Mouse (Mus musculus) CD4-positive, CD25-positive, alpha-beta regulatory T cell, adult 4 months (primary cell): ENCODE measurements around the gene Mrgprf. TPM values are rescaled to one million over a fixed set of nuclear protein-coding genes. Genes with fewer than 3 reads are reported as not detected.
A peak's percentile ranks its signal among the peaks of the same experiment; 100 is the strongest.

Experiments used
- ATAC-seq: one replicate; pipeline ENCODE4 v1.8.0; 2017
- polyA plus RNA-seq, 2 experiments: library from polyadenylated mRNA; unstranded; fragments of 100-300 nt; shearing (Covaris generic); gene quantifications; one replicate each; pipeline ENCODE4 v1.2.1; 2017

The Mrgprf gene
- not detected for polyA plus RNA-seq

DNA sequence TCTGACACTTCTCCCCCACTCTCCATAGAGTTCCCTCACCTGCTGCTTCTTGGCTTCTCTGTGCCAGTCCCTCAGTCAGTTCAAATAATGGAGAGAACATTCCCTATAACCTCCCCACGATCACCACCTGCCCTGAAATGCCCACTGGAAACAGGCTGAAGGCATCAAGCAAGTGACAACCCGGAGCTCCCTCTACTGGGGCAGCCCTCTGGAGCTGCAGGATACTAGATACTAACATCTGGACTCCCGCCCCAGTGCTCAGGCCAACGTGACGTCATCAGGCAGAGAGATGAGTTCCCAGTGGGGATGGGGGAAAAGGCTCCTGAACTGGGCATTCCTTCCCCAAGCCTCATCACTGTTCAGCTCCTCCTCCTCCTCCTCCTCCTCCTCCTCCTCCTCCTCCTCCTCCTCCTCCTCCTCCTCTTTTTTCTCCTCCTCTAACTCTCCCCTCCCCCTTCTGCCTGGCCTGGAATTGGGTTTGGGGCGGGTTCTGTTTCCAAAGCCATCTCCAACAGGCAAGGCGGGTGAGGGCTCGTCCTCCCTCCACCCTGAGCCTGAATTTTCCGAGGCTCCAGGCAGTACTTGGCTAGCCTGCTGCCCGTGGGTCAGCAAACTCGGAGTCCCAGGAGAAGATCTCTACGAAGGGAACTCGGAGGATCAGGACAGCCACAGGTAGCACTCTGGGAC is at the start of gene Mrgprf:
TSS of gene Mrgprf (plus strand) at position 508 of the 687 bp plus-strand sequence.
- ATAC-seq, result no peak

DNA sequence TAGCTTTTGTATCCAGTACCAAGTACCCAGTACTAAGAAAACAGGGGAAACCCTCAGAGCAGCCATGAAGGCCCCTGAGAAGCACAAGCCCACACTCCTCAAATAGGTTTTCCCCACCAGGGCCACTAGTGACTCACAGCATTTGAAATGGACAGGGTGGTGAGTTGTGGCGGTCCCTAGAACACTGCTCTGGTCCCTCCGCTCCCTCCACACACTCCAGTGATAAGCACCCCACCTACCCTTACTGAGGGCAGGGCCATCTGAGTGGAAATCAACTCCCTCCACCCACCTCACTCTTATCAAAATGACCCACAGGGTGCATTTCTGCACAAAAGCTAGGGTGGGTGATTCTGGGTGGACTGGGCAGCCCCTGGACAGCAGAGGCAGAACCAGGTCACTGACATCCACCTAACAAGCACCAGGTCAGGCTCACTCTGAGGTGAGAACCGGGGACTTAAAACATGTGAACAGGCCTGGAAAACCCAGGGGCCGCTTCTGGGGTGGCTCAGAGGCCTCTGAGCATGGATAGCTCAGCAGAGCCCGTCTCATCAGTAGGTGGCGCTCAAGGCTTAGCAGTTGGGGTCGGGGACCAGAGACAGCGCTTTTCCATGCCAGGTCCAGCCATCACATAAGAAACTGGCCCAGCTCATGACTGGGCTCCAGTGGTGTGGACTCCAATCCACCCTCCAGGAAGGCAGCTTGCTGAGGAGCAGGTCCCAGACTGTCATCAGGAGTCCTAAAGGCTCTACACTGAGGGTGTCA is 47.7 kb upstream of the Mrgprf start:
- ATAC-seq, result peak; percentile 45

DNA sequence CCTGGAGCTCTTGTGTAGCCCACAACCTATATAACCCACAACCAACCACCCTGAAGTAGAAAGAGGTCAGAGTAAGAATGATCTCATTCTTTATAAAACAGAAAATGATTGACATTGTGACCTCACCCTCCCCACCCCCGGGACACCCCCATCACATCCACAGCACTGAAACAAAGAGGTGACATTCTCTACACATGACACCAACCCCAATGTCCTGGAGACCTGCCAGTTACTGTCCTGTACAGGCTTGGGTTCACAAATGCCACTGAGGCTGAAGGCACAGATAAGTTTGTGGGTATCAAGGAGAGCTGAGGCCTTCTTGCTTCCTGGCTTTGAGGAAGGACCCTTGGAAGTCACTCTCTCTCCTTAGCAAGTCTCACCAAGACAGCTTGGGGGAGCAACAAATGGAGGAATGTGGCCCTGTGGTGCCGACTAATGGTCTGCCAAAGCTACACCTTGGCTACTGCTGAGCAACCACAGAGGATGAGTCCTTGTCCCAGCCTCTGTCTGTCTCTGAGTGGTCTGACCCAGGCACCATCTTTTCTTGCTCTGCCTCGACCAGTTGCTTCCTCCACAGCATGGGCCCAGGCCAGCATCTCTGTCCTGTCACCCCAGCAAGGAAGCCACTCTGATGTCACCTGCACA is 46.5 kb upstream of the Mrgprf start:
- ATAC-seq, result no peak

DNA sequence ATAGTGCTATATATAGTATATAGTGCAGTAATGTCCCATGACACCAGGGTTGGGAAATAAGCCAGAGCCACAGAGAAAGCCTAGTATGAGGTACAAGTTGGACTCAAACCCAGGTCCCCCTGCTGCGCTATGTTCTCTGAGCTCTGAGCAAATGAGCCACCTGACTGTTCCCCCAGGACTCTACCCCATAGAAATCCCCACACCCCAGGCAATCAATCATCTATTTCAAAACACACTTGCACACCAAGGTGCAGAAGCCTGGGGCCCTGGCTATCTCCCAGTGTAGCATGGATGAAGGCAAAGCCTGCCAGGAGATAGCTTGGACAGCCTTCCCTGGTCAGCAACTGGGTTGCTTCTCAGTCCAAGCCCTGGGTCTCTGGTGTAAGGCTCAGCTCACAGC is 44.5 kb upstream of the Mrgprf start:
- ATAC-seq, result no peak

DNA sequence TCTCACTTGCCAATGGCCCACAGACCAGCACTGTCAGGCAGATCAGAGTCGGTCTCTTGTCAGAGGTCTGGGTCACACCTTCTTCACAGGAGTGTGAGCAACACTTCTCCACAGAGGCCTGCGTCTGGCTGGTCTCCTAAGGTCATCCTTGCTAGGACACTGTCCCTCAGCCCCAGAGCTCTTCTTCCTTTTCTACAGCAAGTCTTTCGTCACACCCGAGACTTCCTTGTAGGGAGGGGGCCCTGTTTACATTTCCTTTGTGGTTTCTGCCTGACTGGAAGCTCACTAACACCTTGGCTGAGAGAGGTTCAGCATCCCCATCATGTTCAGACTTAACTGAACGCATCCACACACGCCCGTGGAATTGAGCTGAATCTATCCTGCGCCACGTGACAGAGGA is 36.4 kb upstream of the Mrgprf start:
- no peak for ATAC-seq

DNA sequence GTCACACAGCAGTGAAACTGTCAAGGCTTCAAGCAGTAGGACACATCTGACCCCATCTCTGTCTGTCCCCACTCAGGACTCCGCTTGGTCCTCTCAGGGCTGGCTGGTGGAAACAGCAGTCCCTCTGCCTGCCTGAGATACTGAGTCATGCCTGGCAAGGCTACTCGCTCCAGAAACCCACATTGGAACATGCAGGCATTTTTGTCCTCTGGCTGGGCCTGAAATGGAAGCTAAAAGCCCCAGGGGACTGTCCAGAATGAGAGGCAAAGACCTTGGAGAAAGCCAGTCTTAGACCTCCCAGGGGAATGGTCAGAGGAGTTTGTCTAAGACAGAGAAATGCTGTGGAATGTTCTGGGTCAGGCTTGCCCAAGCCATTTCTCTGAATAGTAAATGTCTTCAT is 34.6 kb upstream of the Mrgprf start:
- ATAC-seq, result no peak

DNA sequence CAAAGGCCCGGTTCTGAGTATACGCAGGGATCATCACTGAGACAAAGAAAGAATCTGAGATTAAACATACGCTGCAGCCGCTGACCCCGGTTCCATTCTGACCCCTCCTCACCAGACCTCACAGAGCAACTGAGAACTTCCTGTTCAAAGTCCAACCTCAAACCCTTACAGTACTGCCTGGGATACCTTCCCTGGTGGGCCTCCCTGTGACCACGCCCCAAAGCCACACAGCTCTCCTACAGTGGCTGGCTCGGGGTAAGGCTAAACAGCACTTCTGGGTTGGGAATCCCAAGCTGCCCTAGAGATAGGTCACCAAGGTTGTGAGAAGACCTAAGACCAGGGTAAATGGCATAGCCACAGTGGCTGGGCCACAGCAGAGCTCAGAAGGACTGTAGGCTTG is 31.7 kb upstream of the Mrgprf start:
- ATAC-seq, result no peak

DNA sequence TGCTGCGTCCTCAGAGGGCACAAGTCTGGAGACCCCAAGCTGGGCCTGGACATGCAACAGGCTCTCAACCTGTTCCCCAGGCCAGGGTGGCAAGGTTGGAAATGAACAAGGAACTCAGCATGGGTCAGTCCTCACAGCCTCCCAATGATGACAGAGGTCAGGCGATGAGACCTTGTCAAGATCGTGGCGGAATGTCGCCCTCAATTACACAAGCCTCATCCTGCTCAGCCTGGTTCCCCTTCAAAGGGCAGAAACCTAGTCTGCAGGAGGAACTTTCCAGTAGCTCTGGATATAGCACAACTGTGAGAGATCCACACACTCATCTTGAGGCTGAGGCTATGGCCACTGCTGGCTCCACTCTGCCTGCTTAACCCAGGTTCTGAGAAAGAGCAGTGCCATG is 29.7 kb upstream of the Mrgprf start:
- ATAC-seq, result no peak

DNA sequence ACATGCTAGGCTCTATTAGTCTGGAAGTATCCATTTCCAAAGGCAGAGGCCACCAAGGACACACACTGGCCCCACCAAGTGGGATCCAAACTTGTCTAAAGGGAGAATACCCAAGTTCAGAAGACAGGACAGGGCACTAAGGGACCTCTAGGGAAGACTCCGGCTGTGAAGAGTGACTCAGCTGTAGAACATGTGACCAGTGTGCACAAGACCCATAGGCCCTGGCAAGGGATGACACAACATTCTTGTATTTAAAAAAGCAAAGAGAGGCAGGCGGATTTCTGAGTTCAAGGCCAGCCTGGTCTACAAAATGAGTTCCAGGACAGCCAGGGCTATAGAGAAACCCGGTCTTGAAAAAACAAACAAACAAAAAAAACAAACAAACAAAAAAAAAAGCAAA is 25.1 kb upstream of the Mrgprf start:
- no peak for ATAC-seq

DNA sequence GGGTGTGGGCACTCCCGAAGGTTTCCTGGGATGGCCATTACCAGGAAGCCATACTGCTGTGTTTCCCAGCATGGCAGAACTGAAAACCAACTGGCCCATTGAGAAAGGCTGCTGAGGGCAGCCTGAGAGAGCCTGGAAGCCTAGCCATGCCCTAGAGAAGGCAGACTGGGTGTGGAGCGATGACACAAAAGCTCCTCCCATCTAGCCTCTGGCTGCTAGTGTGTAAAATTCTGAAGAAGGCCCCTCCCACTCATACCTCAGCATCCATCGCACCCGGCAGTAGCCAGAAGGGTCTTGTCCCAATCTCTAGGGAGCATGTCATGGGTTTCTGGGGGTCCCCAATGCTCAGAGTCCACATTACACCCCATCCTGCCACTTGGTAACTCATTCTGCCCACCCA is 19.2 kb upstream of the Mrgprf start:
- no peak for ATAC-seq

DNA sequence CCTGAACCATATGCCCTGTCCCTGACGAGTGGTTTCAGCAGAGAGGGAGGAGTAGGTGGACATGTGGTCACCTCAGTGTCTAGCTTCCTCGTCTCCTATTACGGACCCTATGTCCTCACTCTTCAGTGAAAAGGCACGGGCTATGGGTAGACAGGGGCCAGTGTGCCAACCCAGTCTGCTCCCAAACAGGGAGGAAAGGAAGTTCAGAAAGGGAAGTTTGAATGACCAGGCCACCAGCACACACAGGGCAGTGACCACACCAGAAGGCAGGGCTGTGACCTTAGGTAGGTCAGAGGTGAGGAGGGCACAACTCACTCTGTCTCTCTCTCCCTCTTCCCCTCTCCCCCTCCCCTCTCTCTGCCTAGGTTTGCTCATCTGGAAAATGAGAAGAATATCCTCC is 17.6 kb upstream of the Mrgprf start:
- ATAC-seq, result peak; percentile 15

DNA sequence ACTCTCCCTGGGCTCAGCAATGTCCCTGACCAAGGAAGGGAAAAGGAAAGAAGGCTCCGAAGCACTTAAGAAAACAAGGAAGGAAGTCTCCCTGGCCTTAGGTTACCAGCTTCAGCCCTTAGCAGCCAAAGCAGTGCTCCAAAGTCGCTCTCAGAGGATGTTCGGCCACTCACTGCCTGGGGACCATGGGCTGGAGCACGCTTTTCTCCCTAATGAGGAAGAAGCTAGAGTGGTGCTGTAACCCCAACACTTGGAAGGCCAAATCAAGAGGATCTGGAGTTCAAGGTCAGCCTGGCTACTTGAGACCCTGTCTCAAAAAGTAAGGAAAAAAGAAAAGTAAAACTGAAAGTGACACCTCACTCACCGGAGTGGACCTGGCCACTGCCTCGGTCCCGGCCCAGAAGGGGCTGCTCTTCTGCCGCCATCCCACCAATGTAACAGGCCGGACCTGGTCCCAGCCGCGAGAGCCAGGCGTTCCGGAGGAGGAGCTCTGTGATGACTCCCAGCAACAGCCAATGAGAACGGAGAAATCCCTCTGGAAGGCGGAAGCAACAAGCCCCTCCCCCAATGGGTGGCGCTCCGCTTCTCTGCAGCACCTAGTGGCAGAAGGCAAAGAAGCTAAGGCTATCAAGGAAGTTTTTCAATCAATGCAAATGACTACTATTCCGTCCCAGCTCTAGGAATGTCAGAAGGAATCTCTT is 17.0 kb upstream of the Mrgprf start, which contains the start of gene Tpcn2:
TSS of gene Tpcn2 (minus strand) at position 525 of the 701 bp plus-strand sequence.
- peak; percentile 99 for ATAC-seq

DNA sequence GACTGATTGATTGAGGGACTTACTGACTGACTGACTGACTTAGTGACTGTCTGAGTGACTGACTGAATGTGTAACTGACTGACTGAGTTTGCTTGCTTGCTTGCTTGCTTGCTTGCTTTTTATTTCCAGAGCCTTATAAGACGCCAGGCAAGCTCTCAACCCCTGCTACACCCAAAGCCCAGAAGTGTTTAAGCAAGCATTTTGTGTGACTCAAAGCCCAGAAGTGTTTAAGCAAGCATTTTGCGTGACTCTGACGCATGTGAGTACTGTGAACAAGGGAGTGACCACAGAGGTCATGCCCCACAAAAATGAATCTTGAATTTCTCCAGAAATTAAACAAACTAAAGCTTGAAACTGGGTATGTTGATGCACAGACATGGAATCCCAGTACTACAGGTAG is 16.3 kb upstream of the Mrgprf start:
- no peak for ATAC-seq

DNA sequence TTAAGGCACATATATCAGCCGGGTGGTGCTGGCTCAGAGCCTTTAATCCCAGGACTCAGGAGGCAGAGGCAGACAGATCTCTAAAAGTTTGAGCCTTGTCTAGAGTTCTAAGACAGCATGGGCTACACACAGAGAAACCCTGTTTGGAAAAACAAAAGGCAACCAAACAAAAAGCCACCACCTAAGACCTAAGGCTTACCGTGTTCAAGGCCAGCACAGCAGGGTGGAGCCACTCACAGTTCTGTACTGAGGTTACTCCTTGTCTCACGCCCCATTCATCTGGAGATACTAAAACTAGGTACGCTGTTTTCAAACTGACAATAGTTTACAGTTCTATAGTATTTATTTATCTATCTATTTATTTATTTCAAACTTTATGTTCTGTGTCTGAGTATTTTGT is 15.2 kb upstream of the Mrgprf start:
- ATAC-seq, result no peak

DNA sequence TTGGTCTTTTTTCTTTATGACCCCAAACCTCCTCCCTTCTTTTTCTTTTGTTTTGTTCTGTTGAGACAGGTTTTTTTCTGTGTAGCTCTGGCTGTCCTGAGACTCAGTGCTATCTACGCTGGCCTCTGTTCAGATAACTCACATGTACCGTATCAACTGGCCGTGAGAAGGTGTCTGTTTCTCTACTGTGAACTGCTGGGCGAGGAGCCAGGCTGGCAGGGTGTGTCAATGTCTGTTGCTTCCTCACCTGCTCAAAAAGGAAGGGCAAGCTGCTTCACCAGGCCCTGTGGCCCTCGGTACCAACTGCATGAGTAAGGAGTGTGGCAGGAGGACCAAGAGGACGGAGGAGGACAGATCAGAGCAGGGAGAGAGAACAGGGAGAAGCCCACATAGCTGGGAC is 13.2 kb upstream of the Mrgprf start:
- ATAC-seq, result no peak

DNA sequence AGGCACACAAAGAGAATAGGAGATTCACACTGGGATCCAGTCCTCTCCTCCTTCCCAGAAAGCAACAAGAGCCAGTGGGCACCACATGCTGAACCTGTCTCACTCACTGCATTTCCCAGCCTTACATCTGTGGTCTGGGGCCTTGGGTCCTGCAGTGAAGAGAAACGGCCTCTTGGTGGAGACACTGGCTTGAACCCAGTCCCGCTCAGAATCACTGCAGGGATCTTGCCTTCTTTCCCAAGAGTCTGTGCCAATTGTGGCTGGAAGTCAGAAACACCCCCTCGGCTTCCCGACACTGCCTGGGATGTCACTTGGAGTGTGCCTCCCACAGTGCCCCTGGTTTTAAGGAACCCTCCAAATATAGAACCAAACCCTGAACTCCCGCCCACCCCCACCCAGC is 11.3 kb upstream of the Mrgprf start:
- no peak for ATAC-seq

DNA sequence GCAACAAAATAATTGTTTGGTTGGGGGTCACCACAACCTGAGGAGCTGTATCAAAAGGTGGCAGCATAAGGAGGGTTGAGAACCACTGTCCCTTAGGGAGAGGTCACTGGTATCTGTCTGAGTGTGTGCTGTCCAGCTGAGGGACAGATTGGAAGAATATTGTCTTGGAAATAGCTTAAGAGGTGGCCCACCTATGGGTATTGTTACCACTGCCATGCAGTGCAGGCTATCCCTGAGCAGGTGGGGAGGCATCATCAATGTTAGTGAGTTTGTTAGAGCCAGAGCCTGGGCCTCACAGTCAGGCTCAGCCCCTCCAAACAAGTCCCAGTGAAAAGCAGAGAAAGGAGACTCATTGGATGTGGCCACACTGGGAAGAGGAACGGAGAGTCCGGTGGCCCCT is 8.8 kb upstream of the Mrgprf start:
- no peak for ATAC-seq

DNA sequence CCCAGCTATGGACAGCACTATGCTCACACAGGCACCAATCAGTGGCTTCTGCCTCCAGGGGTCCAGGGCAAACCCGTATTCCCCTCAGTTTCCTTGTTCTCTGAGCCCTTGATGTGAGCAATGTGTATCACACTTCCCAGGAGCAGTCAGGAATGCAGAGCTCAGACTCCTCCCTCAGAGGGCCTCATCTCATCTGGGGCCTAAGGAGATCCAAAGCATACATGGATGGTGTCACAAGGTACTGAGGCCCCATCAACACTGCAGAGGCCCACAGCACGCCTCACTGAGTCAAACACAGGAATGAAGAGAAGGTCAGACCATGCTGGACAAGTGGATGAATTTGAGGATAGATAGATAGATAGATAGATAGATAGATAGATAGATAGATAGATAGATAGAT is 7.9 kb upstream of the Mrgprf start:
- ATAC-seq, result no peak

DNA sequence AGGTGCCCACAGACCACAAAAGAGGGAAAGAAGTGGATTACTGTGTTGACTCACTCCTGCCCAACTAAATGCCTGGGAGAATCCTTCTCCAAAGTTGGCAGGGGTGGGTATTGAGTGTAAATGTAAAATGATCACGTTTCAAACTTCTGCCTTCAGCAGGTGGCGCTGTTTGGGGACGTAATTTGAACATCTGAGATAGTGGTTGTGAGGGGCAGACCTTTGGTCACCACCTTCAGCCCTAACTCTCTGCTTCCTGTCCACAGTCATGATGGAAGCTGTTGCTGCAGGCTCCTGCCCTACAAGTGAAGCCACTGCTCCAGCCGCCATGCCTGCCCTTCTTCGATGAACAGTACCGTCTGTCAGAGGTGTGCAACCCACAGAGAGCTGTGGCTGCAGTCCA is 6.8 kb upstream of the Mrgprf start:
- no peak for ATAC-seq

DNA sequence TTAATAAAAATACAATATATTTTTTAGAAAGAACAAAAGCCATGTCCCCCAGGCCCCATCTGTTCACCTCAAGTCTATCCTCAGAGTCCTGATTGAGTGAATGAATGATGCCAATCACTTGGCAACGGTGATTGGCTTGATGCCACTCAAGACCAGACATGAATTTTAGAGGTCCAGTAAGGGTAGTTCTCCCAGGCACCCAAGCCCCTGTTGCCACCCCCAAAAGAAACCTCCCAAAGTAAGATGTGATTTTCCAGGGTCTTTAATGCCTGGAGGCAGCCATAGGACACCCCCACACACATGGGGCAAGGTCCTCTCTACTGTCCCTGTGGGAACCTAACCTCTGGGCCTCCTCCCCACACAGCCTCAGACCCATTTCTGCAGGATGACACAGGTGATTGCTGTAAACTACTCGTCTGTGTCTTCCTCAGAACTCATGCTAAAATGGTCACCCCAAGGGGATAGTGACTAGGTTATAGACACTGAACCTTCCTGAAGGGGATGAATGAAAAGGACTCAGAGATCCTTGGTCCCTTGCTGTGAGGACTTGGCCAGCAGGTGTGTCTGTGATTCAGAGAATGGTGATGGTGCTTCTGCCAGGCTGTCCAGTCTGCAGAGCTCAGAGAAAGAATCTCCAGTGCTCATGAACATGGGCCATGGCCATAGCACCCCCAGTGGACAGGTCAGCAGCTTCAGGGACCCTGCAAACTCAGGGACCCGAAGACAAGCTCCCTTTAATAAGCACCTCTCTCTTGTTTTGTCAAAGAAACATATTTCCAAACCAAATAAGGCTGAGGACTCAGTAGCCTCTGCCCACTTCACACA is 1.8 kb upstream of the Mrgprf start:
- ATAC-seq, result no peak

DNA sequence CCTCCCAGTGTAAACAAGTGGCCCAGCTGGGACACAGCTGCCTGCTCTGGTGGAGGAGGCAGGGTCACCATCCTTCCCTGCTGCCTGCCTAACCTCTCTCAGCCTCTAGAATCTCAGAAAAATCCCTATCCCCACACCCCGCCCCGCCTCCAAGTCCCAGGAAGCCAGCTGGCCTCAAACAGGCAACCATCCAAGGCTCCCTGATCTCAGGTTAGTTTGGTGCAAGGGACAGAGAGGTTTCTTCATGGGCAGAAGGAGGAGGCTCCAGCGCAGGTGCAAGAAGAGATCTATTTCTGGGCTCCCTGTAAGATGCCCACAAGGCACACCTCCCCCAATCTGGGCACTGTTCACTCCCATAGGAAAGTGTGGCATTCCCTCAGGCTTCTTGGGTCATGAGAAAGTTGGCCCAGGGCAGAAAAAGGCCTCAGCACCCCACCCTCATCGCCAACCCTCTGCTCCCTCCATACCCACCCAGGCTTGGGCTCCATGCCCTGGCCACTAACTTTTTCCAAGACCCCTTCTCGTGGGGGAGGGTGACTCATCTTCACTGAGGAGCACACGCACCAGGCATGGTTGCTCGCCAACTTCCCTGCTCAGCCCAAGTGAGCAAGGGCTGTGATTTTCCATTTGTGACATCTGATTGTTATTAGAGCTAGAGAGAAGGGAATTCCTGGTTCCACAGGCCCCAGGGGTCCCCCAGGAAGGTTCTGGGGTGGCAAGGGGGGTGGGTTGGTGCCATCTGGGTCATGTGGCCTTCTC is 887 bp upstream of the Mrgprf start:
- no peak for ATAC-seq

DNA sequence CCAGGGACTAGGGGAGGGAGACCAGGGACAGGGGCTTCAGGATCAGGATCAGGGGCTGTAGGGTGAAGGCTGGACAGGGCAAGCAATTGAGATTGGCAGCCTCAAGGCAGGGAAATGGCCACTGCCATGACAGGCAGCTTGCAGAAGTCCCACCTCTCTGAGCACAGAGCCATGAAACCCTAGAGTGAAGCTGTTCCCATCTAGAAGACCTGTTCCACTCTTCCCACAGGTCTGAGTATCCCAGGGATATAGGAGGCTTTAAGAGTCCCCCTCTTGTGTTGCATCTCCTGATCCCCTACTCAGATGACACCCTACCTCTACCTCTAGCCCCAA is 346 bp downstream of the Mrgprf start:
- ATAC-seq, result no peak
